Mouse (Mus musculus) CH12.LX (cell line): ENCODE results near the gene Gm10912.

Experiments
- CHD2 ChIP-seq: IDR thresholded peaks from 2 replicates; pipeline ENCODE4 v1.6.1; 2011; ENCODE audit warnings: low read length, improper control_type of control experiment
- CTCF ChIP-seq, 2 experiments: IDR thresholded peaks in 1 of 2; conservative IDR thresholded peaks in 1 of 2; 2 replicates each; pipeline ENCODE4 v1.5.1; 2011 to 2012; ENCODE audit warnings: low read depth in 2 of 2, low read length in 2 of 2, improper control_type of control experiment in 1 of 2, inconsistent platforms in 1 of 2, mild to moderate bottlenecking in 1 of 2, moderate library complexity in 1 of 2
- GABPA ChIP-seq: IDR thresholded peaks from 2 replicates; pipeline ENCODE4 v1.6.1; 2012; ENCODE audit warnings: low read depth, low read length, improper control_type of control experiment, inconsistent platforms; ENCODE audit not compliant: insufficient replicate concordance
- JUN ChIP-seq: IDR thresholded peaks from 2 replicates; pipeline ENCODE4 v1.6.1; 2011; ENCODE audit warnings: low read depth, mild to moderate bottlenecking, low read length, improper control_type of control experiment, moderate library complexity; ENCODE audit not compliant: insufficient read depth
- JUND ChIP-seq: conservative IDR thresholded peaks from 2 replicates; pipeline ENCODE4 v1.6.1; 2011; ENCODE audit warnings: low read depth, low read length, improper control_type of control experiment
- POLR2A ChIP-seq: IDR thresholded peaks from 2 replicates; pipeline ENCODE4 v1.6.1; 2011; ENCODE audit warnings: low read depth, mild to moderate bottlenecking, improper control_type of control experiment, low read length
- SIN3A ChIP-seq: IDR thresholded peaks from 2 replicates; pipeline ENCODE4 v1.6.1; 2012; ENCODE audit warnings: low read length, improper control_type of control experiment, inconsistent platforms
- SMC3 ChIP-seq: IDR thresholded peaks from 2 replicates; pipeline ENCODE4 v1.6.1; 2011; ENCODE audit warnings: low read depth, low read length, improper control_type of control experiment
- ZKSCAN1 ChIP-seq: IDR thresholded peaks from 2 replicates; pipeline ENCODE4 v1.6.1; 2012; ENCODE audit warnings: low read depth, inconsistent platforms, low read length, improper control_type of control experiment, borderline replicate concordance

GRCm38 (mm10) chr2:104058381-104058780 lies 7.2 kb upstream of the Gm10912 start:
- TF ChIP-seq SMC3, result no peak
- no peak for TF ChIP-seq CTCF (conservative IDR thresholded peaks at IDR 0.05 in 1 of 2, IDR thresholded peaks at IDR 0.05 in 1 of 2; ENCODE audit: low read depth in 2 of 2, low read length in 2 of 2)
- no peak for TF ChIP-seq SIN3A
- TF ChIP-seq JUND, result no peak
- no peak for TF ChIP-seq POLR2A
- no peak for TF ChIP-seq GABPA
- no peak for TF ChIP-seq ZKSCAN1
- TF ChIP-seq JUN, result no peak
- TF ChIP-seq CHD2, result no peak
